Mouse (Mus musculus): ENCODE measurements around the gene Zbtb17.

DNA sequence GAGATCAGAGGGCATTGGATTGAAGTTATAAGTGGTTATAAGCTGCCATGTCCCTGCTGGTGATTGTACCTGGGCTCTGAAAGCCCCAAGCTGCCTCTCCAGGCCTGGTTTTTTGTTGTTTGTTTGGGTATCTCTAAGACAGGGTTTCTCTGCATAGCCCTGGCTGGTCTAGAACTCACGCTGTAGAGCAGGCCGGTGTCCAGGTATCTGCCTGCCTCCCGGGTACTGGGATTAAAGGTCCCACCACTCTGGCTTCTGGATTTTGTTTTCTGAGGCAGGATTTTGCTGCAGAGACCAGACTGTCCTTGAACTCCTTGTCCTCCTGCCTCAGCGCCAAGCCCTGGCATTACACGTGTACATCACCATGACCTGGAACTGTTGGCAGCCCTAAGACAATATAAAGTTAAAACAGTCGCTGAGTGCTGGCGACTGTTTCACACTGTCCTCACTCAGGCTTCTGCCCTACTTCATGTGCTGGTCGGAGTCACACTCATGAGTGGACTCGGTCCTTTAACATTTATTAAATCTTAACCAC lies 7.5 kb downstream of the Zbtb17 start:
- TF ChIP-seq POLR2A (IDR thresholded peaks at IDR 0.05; ENCODE audit: low read depth, low read length) (no peak), CTCF (IDR thresholded peaks at IDR 0.05; ENCODE audit: extremely low read depth, insufficient read length, insufficient replicate concordance, low read depth, low read length) (no peak)

Measured in small intestine, adult 2 months (tissue).